Mouse (Mus musculus) liver, embryonic 14.5 days (tissue): ENCODE measurements around the gene Sys1.

Source experiments
- CTCF ChIP-seq: IDR thresholded peaks from 2 replicates; pipeline ENCODE4 v1.5.1; 2016; ENCODE audit warnings: antibody characterized with exemption, low read depth, control low read depth
- EP300 ChIP-seq: IDR thresholded peaks from 2 replicates; pipeline ENCODE4 v1.6.1; 2016; ENCODE audit warnings: antibody characterized with exemption, low read depth

DNA sequence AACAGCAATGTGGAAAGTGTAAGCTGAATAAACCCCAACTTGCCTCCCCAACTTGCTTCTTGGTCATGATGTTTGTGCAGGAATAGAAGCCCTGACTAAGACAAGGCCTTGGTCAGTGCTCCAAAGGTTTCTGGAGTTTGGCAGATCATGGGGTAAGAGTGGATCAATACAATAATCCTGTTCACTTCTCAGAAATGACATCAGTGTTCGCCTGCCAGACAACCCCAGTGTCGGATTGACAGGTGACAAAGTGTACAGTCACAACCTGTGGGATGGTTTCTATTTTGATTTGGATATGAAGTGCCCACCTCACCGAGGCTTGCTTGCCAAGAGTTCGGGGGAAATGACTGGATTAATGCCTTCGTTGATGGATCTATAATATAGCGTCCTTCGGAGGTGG lies 35.5 kb upstream of the Sys1 start:
- TF ChIP-seq CTCF (no peak), EP300 (no peak)
